Mouse (Mus musculus): ENCODE data around the gene Mfsd5.

DNA sequence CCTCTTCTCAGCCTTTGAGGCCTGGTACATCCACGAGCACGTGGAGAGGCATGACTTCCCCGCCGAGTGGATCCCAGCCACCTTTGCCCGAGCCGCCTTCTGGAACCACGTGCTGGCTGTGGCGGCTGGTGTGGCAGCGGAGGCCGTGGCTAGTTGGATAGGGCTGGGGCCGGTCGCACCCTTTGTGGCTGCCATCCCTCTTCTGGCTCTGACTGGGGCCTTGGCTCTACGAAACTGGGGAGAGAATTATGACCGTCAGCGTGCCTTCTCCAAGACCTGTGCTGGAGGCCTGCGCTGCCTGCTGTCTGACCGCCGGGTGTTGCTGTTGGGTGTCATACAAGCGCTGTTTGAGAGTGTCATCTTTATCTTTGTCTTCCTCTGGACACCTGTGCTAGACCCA lies 1.4 kb downstream of the Mfsd5 start:
- TF ChIP-seq GATA1 (IDR thresholded peaks at IDR 0.05; ENCODE audit: low read depth, low read length) (no peak), TAL1 (IDR thresholded peaks at IDR 0.05; ENCODE audit: low read length) (no peak), ELF1 (IDR thresholded peaks at IDR 0.05; ENCODE audit: low read depth, low read length) (no peak), CHD2 (IDR thresholded peaks at IDR 0.05; ENCODE audit: low read length) (no peak), POLR2A (IDR thresholded peaks at IDR 0.05; ENCODE audit: control insufficient read depth in 1 of 2, insufficient read depth in 1 of 2, low read depth in 1 of 2, low read length in 2 of 2, poor library complexity in 1 of 2) (no peak), EP300 (IDR thresholded peaks at IDR 0.05; ENCODE audit: low read depth in 1 of 2, low read length in 2 of 2) (no peak), GABPA (IDR thresholded peaks at IDR 0.05; ENCODE audit: low read depth, low read length) (no peak)

Data from MEL (cell line).